Mouse (Mus musculus) testis, adult 2 months (tissue): ENCODE results near the gene Cacna1c. TPM values are rescaled to one million over a fixed set of nuclear protein-coding genes. Genes with fewer than 3 reads are reported as not detected.

Experiments
- H3K27ac ChIP-seq: fragments of 200-500 bp; 2 replicates; pipeline ENCODE4 v1.5.1; 2012; ENCODE audit warnings: low read depth, low read length; ENCODE audit not compliant: control insufficient read depth, insufficient read depth
- H3K27me3 ChIP-seq: fragments of 200-500 bp; 2 replicates; pipeline ENCODE4 v1.6.1; 2012; ENCODE audit warnings: mild to moderate bottlenecking, low read length, moderate library complexity; ENCODE audit not compliant: control insufficient read depth, insufficient read depth
- H3K36me3 ChIP-seq: fragments of 200-500 bp; 2 replicates; pipeline ENCODE4 v1.6.1; 2012; ENCODE audit warnings: mild to moderate bottlenecking, low read length; ENCODE audit not compliant: control insufficient read depth, insufficient read depth
- H3K4me1 ChIP-seq: fragments of 200-500 bp; 2 replicates; pipeline ENCODE4 v1.6.1; 2012; ENCODE audit warnings: low read length; ENCODE audit not compliant: control insufficient read depth, insufficient read depth
- H3K4me3 ChIP-seq: fragments of 200-500 bp; 2 replicates; pipeline ENCODE4 v1.5.1; 2012; ENCODE audit warnings: low read depth, mild to moderate bottlenecking, low read length, moderate library complexity, mixed read lengths; ENCODE audit not compliant: control insufficient read depth
- CTCF ChIP-seq: fragments of 200-500 bp; IDR thresholded peaks from 2 replicates; pipeline ENCODE4 v1.5.1; 2012; ENCODE audit warnings: low read depth, mild to moderate bottlenecking, inconsistent platforms, low read length, moderate library complexity; ENCODE audit not compliant: control insufficient read depth, insufficient read depth, insufficient replicate concordance
- POLR2A ChIP-seq: fragments of 200-500 bp; IDR thresholded peaks from 2 replicates; pipeline ENCODE4 v1.6.1; 2012; ENCODE audit warnings: low read depth, mild to moderate bottlenecking, inconsistent platforms, low read length, moderate library complexity; ENCODE audit not compliant: control insufficient read depth
- polyA plus RNA-seq: library from polyadenylated mRNA; depleted of rRNA; stranded (reverse); fragments of >200 nt; gene quantifications from 2 replicates; pipeline ENCODE4 v1.2.3, GENCODE M21; 2012

The Cacna1c gene
- polyA plus RNA-seq, 1 experiment: 1.8 TPM

GRCm38 (mm10) chr6:118812007-118812406, 384.2 kb downstream of the Cacna1c start:
- no peaks in the 10 kb centered on the region for H3K27me3 ChIP-seq
- no peak overlapping the region for H3K27ac ChIP-seq
- H3K36me3 ChIP-seq: no peaks in the 10 kb centered on the region
- TF ChIP-seq POLR2A (no peak), CTCF (no peak)
- H3K4me3 ChIP-seq: no peak overlapping the region
- H3K4me1 ChIP-seq: no peaks in the 10 kb centered on the region

- Histone ChIP-seq H3K27ac (no peak overlapping the region), H3K36me3 (no peaks in the 10 kb centered on the region), H3K27me3 (no peaks in the 10 kb centered on the region), H3K4me1 (no peaks in the 10 kb centered on the region), H3K4me3 (no peak overlapping the region)
- TF ChIP-seq CTCF: no peak
- TF ChIP-seq POLR2A: no peak
Measured at GRCm38 (mm10) chr6:118810834-118811233, 385.4 kb downstream of the Cacna1c start.

- H3K27me3 ChIP-seq: no peaks in the 10 kb centered on the region
- H3K4me1 ChIP-seq: no peaks in the 10 kb centered on the region
- no peak overlapping the region for H3K4me3 ChIP-seq
- H3K27ac ChIP-seq: no peak overlapping the region
- no peaks in the 10 kb centered on the region for H3K36me3 ChIP-seq
- no peak for TF ChIP-seq CTCF
- no peak for TF ChIP-seq POLR2A
Measured at GRCm38 (mm10) chr6:118805139-118805538, 391.1 kb downstream of the Cacna1c start.

- Histone ChIP-seq H3K4me1 (no peaks in the 10 kb centered on the region), H3K27ac (no peak overlapping the region), H3K36me3 (no peaks in the 10 kb centered on the region), H3K4me3 (no peak overlapping the region), H3K27me3 (no peaks in the 10 kb centered on the region)
- TF ChIP-seq POLR2A (no peak), CTCF (no peak)
Measured at GRCm38 (mm10) chr6:118802286-118802685, 393.9 kb downstream of the Cacna1c start.

GRCm38 (mm10) chr6:118796393-118796792, 399.8 kb downstream of the Cacna1c start:
- no peak for TF ChIP-seq CTCF
- TF ChIP-seq POLR2A: no peak
- H3K27ac ChIP-seq: no peak overlapping the region
- H3K36me3 ChIP-seq: no peaks in the 10 kb centered on the region
- H3K4me3 ChIP-seq: no peak overlapping the region
- H3K27me3 ChIP-seq: no peaks in the 10 kb centered on the region
- H3K4me1 ChIP-seq: no peaks in the 10 kb centered on the region

- H3K36me3 ChIP-seq: no peaks in the 10 kb centered on the region
- H3K27me3 ChIP-seq: no peaks in the 10 kb centered on the region
- TF ChIP-seq CTCF (no peak), POLR2A (no peak)
- H3K4me1 ChIP-seq: no peaks in the 10 kb centered on the region
- no peak overlapping the region for H3K4me3 ChIP-seq
- H3K27ac ChIP-seq: no peak overlapping the region
Measured at GRCm38 (mm10) chr6:118795716-118796115, 400.5 kb downstream of the Cacna1c start.

- Histone ChIP-seq H3K4me1 (no peaks in the 10 kb centered on the region), H3K27me3 (no peaks in the 10 kb centered on the region), H3K27ac (no peak overlapping the region), H3K36me3 (no peaks in the 10 kb centered on the region), H3K4me3 (no peak overlapping the region)
- no peak for TF ChIP-seq CTCF
- no peak for TF ChIP-seq POLR2A
Measured at GRCm38 (mm10) chr6:118791921-118792368, 404.3 kb downstream of the Cacna1c start.

GRCm38 (mm10) chr6:118787933-118788332, 408.3 kb downstream of the Cacna1c start:
- Histone ChIP-seq H3K4me1 (no peaks in the 10 kb centered on the region), H3K36me3 (no peaks in the 10 kb centered on the region), H3K27me3 (no peaks in the 10 kb centered on the region), H3K27ac (no peak overlapping the region), H3K4me3 (no peak overlapping the region)
- no peak for TF ChIP-seq POLR2A
- TF ChIP-seq CTCF: no peak
